Mouse (Mus musculus): Measurements from ENCODE around the gene Gm21887.
"Not testable (repeated sequence)": the region's sequence is repeated elsewhere in the genome, so short reads cannot be mapped to it uniquely, and the experiment has no call there.

DNA sequence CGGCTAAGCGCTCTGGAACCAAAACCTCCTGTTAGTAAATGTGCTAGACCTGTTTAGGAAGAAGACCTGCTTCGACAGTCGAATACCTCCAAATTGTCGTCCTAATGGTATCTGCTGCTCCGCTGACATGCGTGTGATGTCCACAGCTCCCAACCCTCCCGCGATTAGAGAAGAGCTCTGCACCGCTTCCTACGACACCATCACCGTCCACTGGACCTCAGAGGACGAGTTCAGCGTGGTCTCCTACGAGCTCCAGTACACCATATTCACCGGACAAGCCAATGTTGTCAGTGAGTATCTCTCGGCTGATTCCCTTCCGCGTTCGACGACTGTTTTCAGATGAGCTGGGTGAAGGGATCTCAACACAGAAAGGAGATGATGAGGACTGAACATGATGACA is 24.6 kb upstream of the Gm21887 start:
- TF ChIP-seq CTCF (IDR thresholded peaks at IDR 0.05; ENCODE audit: borderline replicate concordance, control insufficient read depth, extremely low read depth, insufficient read depth, low read length, poor library complexity); POLR2A (IDR thresholded peaks at IDR 0.05; ENCODE audit: control insufficient read depth, extremely low read depth, insufficient read depth, low read length, poor library complexity): not testable (repeated sequence)

All from thymus, adult 2 months (tissue).